Mouse (Mus musculus) lung, postnatal 4 days (tissue): ENCODE measurements at regions not wholly inside any gene's neighbourhood (a gene's known extent, or its start where the extent isn't known, plus 50 kb on each side); places are given as distances from the start of the nearest gene placed in this dataset.
"Not testable (repeated sequence)": the region's sequence is repeated elsewhere in the genome, so short reads cannot be mapped to it uniquely, and the experiment has no call there.

Source experiments
- DNase-seq, 2 experiments: peaks; one replicate each; pipeline ENCODE4 v3.0.0; 2021

DNA sequence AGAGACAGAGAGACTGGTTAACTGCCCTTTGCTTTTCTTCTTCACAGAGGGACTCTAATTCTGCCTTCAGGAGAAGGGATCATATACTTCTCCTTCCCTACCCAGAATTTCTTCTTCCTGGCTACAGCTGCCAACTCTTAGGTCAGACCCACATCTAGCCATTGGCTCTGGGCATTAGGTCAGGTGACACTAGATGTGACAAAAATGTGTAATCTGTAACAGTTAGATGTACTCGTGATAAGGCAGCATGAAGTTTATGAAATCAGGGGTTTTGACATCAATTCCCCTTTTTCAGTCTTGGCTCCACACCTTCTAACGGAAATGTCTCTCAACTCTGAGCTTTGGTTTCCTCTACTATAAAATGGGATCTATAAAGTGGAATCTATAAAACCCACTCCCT, 428.4 kb downstream of the Bmper start:
- no peak for DNase-seq

DNA sequence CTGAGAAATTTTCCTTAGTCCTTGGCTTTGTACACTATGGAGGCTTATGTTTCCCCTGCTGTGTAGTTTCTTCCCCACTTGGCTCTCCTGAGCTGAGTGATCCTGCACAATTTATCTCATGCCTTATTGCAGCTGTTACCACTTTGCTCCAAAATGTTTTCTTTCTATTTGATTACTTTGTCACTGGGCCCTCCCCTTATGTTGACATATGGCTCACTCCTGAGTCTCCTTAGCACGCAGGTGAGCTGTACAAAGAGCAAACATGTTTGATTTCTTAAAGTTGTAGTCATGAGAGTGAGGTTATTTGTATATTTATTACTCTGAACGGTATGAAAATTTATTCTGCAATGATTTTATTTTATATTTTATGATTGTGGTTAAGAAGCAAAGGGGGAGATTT, 430.2 kb downstream of the Bmper start:
- no peak for DNase-seq

DNA sequence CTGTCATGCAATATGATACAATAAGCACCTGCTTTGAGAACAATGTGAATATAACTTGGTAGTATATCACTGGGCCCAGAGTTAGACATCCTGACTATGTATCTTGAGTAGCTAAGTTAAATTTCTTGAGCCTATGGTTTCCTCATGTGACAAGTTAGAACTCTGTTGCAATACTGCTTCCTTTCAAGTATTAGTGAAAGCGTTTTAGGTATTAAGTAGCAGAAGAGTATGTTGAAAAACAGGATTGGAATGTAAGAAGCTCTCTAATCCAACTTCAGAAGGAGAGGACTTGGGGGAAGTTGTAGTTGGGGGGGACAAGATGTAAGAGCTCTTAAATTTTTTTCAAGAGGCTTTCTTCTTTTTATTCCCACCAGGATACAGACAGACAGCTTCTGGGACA, 431.9 kb downstream of the Bmper start:
- no peak for DNase-seq

DNA sequence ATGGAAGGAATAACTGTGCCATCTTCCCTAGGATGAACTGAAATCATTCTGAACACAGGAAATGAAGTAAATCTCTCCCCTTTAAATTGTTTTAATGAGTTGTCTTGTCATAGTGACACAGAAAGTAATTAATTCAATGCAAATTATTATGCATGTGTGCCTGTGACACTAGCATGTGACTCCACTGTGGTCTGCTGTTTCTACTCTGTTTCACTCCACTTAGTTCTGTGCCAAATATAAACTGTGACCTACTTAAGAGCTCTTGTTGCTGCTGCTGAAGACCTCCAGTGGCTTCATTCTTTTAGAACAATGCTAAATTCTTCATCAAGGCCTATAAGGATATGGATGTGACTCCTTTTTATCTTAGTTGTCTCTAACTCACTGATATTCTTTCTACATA, 431.8 kb upstream of the Npsr1 start:
- no peak for DNase-seq

DNA sequence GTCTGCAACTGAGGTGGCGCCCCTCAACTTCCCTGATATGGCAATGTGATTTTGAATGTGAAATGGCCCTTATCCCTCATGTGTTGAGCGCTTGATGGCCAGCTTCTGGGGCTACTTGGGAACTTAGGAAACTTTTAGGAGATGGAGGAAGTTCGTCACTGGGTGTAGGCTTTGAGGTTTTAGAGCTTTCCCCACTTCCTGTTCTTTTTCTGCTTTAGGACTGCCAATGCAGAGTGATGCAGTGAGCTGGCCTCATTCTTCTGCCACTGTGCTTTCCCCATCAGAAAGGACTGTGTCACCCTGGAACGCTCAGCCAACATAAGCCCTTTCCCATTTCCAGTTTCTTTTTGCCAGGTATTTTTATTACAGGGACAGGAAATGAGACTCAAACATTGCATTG, 428.6 kb upstream of the Npsr1 start:
- no peak for DNase-seq

DNA sequence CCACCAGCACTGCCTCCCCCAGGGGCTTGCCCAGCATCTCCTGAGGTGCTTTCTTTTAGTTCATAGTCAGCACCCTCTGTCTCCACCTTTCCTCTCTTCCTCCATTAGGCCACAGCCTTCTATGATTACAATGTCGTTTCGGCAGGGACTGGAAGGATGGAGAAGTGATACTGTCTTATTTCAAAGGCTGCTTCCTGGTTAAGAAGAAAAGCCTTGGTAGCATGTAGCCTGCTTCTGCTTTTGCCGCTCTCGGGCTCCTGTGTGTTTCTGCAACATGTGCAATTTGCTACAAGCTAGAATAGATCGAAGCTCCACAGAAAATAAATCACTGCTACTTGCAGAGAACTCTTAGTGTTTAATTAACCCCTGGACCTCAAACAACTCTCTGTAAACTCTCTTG, 427.2 kb upstream of the Npsr1 start:
- DNase-seq = no peak

DNA sequence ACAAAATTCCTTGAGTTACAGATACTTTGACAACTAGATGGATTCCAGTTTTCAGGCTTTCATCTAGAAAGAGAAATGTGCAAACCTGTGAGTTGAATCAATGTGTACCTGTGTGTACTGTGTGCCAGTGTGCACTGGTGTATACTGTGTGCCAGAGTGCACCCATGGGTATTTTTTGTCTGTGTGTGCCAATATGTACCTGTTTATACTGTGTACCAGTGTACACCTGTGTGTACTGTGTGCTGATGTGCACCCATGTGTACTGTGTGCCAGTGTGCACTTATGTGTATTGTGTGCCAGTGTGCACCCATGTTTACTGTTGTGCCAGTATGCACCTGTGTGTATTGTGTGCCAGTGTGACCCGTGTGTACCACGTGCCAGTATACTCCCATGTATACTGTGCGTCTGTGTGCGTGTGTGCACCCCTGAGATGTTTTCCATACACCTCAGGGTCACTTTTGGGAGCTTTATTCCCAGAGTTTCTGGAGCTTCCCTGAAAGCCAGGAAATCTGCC, 424.4 kb upstream of the Npsr1 start:
- DNase-seq = no peak

DNA sequence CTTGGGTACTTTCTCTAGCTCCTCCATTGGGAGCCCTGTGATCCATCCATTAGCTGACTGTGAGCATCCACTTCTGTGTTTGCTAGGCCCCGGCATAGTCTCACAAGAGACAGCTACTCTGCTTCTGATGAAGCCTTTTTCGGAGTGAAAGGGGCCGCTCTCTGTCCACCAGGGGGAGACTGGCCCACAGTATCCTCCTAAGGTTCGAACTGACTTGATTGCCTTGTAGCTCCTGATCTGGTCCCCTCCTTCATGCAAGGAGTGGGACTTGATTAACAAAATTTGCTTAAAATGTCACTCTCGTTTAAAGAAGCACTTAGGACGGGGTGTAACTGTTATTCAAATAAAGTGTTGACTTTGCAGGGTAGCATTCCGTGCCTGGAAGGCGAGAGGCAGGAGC, 423.0 kb upstream of the Npsr1 start:
- peak; percentile 29 to 37 for DNase-seq

DNA sequence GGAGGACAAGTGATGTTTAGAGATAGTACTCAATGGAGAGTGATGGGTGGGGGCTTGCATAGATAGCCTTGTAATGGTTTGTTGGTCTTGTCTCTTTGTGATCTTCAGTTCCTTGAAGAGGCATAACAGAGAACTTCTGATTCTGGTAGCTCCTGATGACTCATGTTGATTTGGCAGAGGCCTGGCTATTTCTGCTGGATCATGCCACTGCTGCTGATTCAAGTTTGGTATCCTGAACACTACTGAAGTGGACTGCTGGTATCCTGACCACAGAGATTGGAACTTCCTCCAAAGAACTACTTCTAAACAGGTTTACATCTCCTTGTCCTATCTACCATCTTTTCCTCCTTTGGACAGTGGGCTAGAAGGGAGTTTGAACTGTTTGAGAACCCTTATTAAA, 408.3 kb upstream of the Npsr1 start:
- DNase-seq = no peak

DNA sequence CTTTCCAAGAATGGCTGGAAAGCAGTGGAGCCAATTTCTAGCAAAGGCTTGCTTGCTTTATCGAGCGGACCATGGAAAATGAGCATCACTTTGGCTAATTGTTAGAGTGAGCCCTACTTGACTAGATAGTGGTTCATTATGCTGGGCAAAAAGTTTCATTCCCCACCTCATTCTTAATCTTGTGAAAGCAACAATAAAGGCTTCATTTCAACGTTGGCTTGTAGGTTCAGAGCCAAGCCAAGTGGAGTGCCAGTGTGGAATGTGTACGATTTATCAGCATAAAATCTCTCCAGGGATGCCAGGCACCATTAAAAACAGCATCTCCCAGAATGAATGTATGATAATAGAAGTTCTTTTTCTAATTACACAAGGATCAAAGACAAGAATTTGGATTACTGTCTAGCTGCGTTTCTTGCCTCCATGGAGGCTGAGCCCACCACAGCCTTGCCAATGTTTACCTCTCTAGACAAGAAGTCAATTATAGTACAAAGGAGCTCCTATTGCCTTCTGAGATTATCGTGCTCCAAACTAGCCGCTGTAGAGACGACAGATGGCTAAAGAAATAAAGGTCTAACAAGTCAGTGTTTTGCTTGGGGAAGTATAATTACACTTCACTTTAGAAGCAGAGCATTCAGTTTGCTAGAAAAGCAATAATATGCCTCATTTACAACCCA, 404.9 kb upstream of the Npsr1 start:
- DNase-seq = no peak

DNA sequence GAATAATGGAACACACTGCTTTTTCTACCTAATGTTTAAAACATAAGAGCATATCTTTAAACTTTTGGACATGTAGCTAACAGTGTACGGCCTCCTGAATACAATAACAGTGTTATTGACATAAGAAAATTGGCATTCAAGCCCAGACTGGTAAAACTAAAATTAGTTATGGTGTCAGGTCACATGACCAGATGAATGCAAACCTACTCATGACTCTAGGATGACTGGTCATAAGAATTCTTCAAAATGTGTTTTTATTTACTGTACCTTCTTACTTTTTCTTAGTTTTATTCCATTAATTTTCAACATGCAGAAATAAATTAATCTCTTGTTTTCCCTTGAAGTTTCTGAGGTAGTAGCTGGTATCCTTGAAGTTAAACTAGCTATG, 404.4 kb upstream of the Npsr1 start:
- no peak for DNase-seq

DNA sequence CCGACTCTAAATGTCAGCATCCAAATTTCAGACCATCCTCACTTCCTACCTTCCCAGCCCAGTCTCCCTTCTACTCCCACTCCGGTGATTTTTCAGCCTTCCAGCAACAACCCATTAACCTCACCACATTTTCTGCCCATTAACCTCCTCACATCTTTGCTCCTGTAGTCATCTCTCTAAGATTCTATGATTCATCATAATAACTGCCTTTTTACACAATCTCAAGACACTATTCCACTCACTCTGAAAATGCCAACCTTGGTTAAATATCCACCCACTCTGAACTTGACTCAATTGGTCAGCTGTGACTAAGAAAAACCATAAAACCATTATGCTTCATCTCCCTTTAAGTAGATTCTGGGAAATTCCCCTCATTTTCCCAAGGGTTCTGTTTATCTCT, 403.3 kb upstream of the Npsr1 start:
- no peak for DNase-seq

DNA sequence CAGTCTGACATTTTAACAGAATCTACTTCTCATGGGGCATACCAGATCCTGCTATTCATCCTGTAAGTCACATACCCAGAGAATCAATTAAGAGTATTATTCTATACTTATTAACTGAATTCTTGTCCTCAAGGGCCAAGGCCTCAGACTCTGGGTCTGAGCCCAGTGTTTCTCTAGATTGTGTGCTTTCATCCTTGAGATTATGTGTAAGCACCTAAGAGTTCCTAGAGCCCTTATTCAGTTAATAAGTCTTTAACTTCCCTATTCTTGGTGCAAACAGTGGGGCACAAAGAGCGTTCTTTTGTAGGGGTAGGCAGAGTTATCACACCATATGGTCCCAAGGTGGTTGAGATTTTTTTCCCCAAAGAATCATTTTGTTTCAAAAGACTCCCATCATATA, 397.2 kb upstream of the Npsr1 start:
- DNase-seq = no peak

DNA sequence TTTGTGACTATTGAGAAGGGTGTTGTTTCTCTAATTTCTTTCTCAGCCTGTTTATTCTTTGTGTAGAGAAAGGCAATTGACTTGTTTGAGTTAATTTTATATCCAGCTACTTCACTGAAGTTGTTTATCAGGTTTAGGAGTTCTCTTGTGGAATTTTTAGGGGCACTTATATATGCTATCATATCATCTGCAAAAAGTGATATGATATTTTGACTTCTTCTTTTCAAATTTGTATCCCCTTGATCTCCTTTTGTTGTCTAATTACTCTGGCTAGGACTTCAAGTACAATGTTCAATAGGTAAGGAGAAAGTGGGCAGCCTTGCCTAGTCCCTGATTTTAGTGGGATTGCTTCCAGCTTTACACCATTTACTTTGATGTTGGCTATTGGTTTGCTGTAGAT, 380.2 kb upstream of the Npsr1 start:
- DNase-seq = not testable (repeated sequence)

DNA sequence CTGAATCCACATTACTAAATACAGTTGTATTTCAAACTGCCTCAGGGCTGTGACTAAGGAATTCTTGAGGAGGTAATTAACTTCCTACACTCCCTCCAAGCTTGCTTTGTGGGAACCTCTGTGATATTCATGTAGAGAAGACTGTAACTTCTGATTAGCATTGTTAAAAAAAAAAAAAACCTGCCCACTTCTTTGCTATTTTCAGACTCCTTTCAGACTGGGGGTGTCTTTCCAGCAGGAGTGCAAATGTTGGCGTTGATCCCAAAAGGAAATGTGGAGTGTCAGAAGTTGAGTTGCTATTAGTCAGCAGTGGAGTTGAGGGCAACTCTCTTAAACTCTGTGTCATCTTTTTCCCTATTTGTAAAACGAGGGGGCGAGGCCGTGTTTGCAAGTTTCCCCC, 369.0 kb upstream of the Npsr1 start:
- DNase-seq = peak in 1 of 2 experiments; percentile 5

DNA sequence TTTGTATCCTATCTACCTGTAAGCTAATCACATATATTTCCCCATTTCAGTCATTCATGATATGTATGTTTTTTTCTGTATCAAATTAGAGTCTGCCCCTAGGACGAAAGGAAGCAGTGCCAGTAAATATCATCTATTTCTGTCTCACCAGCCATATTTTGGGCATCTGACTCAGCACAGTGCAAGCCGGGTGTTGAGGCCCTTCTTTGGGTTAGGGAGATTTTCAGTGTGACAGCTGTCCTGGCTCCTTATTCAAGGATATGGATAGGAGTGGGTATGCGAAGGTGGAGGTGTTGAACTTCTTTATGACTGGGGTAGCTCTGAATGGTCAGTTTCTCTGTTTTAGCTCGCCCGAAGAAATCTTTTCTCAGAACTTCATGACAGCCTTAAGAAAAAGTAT, 345.3 kb upstream of the Npsr1 start:
- DNase-seq = no peak

DNA sequence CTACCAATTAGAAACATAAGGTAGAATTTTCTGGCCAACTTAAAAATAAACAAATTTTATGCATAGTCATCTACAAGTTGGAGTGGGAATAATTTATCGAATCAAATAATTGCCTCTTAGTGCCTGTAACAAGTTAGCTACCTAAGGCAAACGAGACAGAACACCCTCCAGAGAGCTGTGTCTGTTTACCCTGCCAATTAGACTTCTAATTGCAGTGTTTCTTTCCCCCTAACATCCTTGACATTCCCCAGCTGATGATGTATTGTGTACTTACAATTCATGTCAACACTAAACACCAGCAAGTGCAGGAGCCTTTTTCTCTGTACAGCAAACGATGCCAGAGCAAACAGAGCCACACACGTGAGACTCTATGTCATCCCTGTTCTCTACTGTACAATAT, 311.1 kb upstream of the Npsr1 start:
- DNase-seq = no peak
